Mouse (Mus musculus) forebrain, embryonic 14.5 days (tissue): ENCODE data around the gene Ttc21b. TPM values are rescaled to one million over a fixed set of nuclear protein-coding genes. Genes with fewer than 3 reads are reported as not detected.
A peak's percentile ranks its signal among the peaks of the same experiment; 100 is the strongest.
"Not testable (repeated sequence)": the region's sequence is repeated elsewhere in the genome, so short reads cannot be mapped to it uniquely, and the experiment has no call there.

Experiments used
- ATAC-seq: fragments of 200-750 bp; cut with Nextera tagmentation; 2 replicates; pipeline ENCODE4 v1.8.0; 2017; ENCODE audit warnings: mild to moderate bottlenecking, moderate library complexity
- DNase-seq: peaks from one replicate; pipeline ENCODE4 v3.0.0-alpha.2; 2015; ENCODE audit warnings: low spot score
- H3K27ac ChIP-seq: fragments of 300-500 bp; sonication (generic); 2 replicates; pipeline ENCODE4 v1.5.1; 2014; ENCODE audit warnings: low read depth, mild to moderate bottlenecking, control low read depth, low read length, moderate library complexity
- H3K27me3 ChIP-seq: fragments of 300-500 bp; sonication (generic); replicated peaks from 2 replicates; pipeline ENCODE4 v1.6.1; 2014; ENCODE audit warnings: low read length, control low read depth, mixed read lengths; ENCODE audit not compliant: control insufficient read depth, insufficient read depth
- H3K36me3 ChIP-seq: fragments of 300-500 bp; sonication (generic); 2 replicates; pipeline ENCODE4 v1.6.1; 2014; ENCODE audit warnings: low read length, control low read depth; ENCODE audit not compliant: control insufficient read depth, insufficient read depth
- H3K4me1 ChIP-seq: fragments of 300-500 bp; sonication (generic); 2 replicates; pipeline ENCODE4 v1.6.1; 2014; ENCODE audit warnings: antibody characterized with exemption, low read length, control low read depth; ENCODE audit not compliant: control insufficient read depth, insufficient read depth
- H3K4me2 ChIP-seq: fragments of 300-500 bp; sonication (generic); 2 replicates; pipeline ENCODE4 v1.6.1; 2014; ENCODE audit warnings: mild to moderate bottlenecking, control low read depth, low read length
- H3K4me3 ChIP-seq: fragments of 300-500 bp; sonication (generic); 2 replicates; pipeline ENCODE4 v1.5.1; 2014; ENCODE audit warnings: low read depth, low read length, control low read depth
- H3K9ac ChIP-seq: fragments of 300-500 bp; sonication (generic); 2 replicates; pipeline ENCODE4 v1.6.1; 2014; ENCODE audit warnings: mild to moderate bottlenecking, low read length, control low read depth, moderate library complexity
- H3K9me3 ChIP-seq: fragments of 300-500 bp; sonication (generic); replicated peaks from 2 replicates; pipeline ENCODE4 v1.6.1; 2016; ENCODE audit warnings: low read length, control low read depth, mixed read lengths; ENCODE audit not compliant: control insufficient read depth
- WGBS: fragments of 180-500 bp; shearing (Covaris S2); extraction: QIAGEN DNeasy Blood & Tissue Kit; methylation state at CpG from one replicate; pipeline ENCODE4 v1.1.7; 2014; 5-methylcytosine and 5-hydroxymethylcytosine counted together
- polyA plus RNA-seq: library from polyadenylated mRNA; unstranded; fragments of >200 nt; fragmentation: Nextera tagmentation; extraction: Ambion mirVana; gene quantifications from 2 replicates; pipeline ENCODE4 v1.2.1, GENCODE M21; 2014

Gene Ttc21b
- polyA plus RNA-seq, 1 experiment from 2014 or later: 13.0 TPM

DNA sequence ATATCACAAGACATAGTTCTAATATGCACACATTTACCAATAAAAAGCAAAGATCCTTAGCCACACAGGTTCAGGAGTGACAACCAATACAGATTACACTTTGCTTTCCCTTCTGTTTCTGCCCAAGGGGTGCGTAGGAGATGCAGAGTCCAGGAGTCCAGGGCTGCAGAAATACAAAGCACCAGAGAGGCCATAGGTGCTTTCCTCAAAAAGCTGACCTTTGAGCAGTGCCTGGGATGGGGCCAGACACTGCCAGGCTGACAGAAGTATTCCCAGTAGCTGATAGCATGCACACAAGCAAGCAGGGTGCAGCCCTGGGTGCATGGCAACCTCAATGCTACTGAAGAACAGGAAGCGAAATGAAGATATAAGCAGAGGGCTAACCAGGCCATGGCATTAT is 52.2 kb downstream of the Ttc21b start:
- no peaks in the 10 kb centered on the region for H3K27me3 ChIP-seq
- no peak for ATAC-seq

DNA sequence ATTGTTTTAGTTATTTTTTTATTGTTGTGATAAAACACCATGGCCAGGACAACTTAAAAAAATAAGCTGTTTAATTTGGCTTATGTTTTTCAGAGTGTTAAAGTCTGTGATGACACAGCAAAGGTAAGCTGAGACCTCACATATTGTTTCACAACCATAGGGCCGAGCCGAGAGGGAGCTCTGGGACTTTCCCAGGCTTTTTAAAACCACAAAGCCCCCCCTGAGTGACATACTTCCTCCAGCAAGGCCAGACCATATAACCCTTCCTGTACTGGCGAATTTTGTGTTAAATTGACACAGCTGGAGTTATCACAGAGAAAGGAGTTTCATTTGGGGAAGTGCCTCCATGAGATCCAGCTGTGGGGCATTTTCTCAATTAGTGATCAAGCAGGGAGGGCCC is 56.2 kb downstream of the Ttc21b start:
- H3K36me3 ChIP-seq: peaks cover 40% of the 10 kb centered on the region
- no peaks in the 10 kb centered on the region for H3K27me3 ChIP-seq
- no peak overlapping the region for H3K27ac ChIP-seq
- H3K4me2 ChIP-seq: no peak overlapping the region
- no peak for DNase-seq
- H3K4me3 ChIP-seq: no peak overlapping the region
- H3K9ac ChIP-seq: no peak overlapping the region
- no peaks in the 10 kb centered on the region for H3K4me1 ChIP-seq
- H3K9me3 ChIP-seq: no peaks in the 10 kb centered on the region
- ATAC-seq: no peak
- 56% methylated on average over 3 of the region's 3 CpGs for WGBS

More for the DNA sequence above, 52.2 kb downstream of the Ttc21b start:
- no peak overlapping the region for H3K9ac ChIP-seq
- 94% methylated on average over 2 of the region's 2 CpGs for WGBS
- peaks cover 46% of the 10 kb centered on the region for H3K36me3 ChIP-seq
- H3K4me2 ChIP-seq: no peak overlapping the region
- no peak for DNase-seq
- H3K4me3 ChIP-seq: no peak overlapping the region
- H3K9me3 ChIP-seq: no peaks in the 10 kb centered on the region
- no peak overlapping the region for H3K27ac ChIP-seq
- H3K4me1 ChIP-seq: no peaks in the 10 kb centered on the region

DNA sequence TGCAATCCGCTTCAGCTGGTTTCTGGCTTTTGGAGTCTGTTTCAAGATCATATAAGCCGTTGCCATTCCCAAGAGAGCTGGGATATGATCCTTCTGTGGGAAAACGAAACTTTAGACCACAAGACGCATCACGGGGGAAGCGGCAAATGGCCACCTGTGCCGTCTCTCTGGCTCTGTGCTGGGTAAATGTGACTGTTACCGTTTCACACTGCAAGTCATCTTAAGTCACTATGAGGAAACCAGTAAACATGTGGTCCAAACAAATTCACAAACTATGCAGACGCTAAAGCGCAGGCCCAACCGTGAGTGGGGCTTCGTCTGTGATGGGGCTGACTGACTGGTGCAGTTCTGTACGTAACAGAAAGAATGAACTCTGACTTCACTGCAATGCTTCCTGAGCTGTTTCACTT is 64.7 kb downstream of the Ttc21b start:
- WGBS: 88% methylated on average over 13 of the region's 13 CpGs

DNA sequence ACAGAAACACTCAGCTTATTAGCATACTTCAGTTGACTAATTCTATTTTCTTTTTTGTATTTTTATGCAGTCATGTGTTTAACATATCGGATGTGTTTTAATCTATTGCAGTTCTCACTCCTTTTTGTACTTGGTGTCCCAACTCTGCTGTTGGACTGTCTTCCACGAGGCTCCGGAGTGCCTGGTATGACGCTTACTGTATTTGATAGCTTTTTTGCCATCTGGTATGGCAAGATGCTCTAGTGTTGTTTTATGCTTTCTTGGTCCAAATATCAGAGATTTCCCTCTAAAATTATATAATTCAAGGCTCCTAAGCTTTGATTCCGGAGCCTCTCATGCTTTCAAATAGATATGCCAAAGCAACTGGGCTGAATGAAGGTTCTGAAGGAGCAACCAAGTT is 66.3 kb downstream of the Ttc21b start:
- ATAC-seq: no peak; the same call in 1 of the 2 replicates

More for the DNA sequence above, 64.7 kb downstream of the Ttc21b start:
- H3K36me3 ChIP-seq: peaks cover 17% of the 10 kb centered on the region; the same call in 1 of the 2 replicates
- no peak overlapping the region for H3K4me2 ChIP-seq
- H3K27ac ChIP-seq: no peak overlapping the region
- ATAC-seq (no peak), DNase-seq (no peak)
- H3K27me3 ChIP-seq: no peaks in the 10 kb centered on the region
- no peak overlapping the region for H3K9ac ChIP-seq
- no peaks in the 10 kb centered on the region for H3K9me3 ChIP-seq
- H3K4me3 ChIP-seq: no peak overlapping the region
- H3K4me1 ChIP-seq: no peaks in the 10 kb centered on the region

DNA sequence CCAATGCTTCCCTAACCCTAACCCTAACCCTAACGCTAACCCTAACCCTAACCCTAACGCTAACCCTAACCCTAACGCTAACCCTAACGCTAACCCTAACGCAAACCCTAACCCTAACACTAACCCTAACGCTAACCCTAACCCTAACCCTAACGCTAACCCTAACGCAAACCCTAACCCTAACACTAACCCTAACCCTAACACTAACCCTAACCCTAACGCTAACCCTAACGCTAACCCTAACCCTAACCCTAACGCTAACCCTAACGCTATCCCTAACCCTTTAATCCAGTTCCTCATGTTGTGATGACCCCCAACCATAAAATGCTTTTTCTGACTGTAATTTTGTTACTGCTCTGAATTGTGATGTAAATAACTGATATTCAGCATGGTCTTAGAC is 67.2 kb downstream of the Ttc21b start:
- H3K36me3 ChIP-seq, H3K9ac ChIP-seq, H3K9me3 ChIP-seq, H3K4me2 ChIP-seq, H3K27ac ChIP-seq, H3K4me1 ChIP-seq, ATAC-seq, DNase-seq, H3K4me3 ChIP-seq, H3K27me3 ChIP-seq: not testable (repeated sequence)
- WGBS: 99% methylated on average over 12 of the region's 12 CpGs

More for the DNA sequence above, 66.3 kb downstream of the Ttc21b start:
- H3K9me3 ChIP-seq: no peaks in the 10 kb centered on the region
- 82% methylated on average over 5 of the region's 5 CpGs for WGBS
- DNase-seq: no peak
- H3K4me2 ChIP-seq: no peak overlapping the region
- H3K4me3 ChIP-seq: no peak overlapping the region
- no peak overlapping the region for H3K27ac ChIP-seq
- H3K4me1 ChIP-seq: no peaks in the 10 kb centered on the region
- no peak overlapping the region for H3K9ac ChIP-seq
- H3K27me3 ChIP-seq: no peaks in the 10 kb centered on the region
- peaks cover 10% of the 10 kb centered on the region; the same call in 1 of the 2 replicates for H3K36me3 ChIP-seq

DNA sequence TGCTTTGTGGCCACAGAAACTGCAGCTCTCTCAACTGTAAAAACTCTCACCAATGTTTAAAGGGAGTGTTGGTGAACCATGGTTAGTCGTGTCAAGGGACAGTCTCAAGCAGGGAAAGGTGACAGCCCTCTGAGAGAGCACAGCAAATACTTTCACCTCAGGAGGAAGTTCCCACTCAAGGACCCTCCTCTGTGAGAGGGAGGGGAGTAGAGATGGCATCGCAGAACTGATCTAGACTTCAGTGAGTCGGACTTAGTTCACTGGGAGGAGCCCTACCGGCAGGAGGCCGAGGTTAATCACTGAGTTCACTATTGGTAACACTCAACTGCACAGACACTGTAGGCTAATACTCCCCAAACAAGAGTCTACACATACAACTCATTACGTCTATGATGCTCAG is 68.9 kb downstream of the Ttc21b start:
- no peak for ATAC-seq
- no peaks in the 10 kb centered on the region for H3K4me1 ChIP-seq
- WGBS: 59% methylated on average over 6 of the region's 6 CpGs
- H3K27me3 ChIP-seq: no peaks in the 10 kb centered on the region
- no peak for DNase-seq
- H3K4me3 ChIP-seq: no peak overlapping the region
- no peak overlapping the region for H3K9ac ChIP-seq
- H3K4me2 ChIP-seq: no peak overlapping the region
- H3K9me3 ChIP-seq: no peaks in the 10 kb centered on the region
- no peak overlapping the region for H3K27ac ChIP-seq
- peaks cover 10% of the 10 kb centered on the region; the same call in 1 of the 2 replicates for H3K36me3 ChIP-seq

DNA sequence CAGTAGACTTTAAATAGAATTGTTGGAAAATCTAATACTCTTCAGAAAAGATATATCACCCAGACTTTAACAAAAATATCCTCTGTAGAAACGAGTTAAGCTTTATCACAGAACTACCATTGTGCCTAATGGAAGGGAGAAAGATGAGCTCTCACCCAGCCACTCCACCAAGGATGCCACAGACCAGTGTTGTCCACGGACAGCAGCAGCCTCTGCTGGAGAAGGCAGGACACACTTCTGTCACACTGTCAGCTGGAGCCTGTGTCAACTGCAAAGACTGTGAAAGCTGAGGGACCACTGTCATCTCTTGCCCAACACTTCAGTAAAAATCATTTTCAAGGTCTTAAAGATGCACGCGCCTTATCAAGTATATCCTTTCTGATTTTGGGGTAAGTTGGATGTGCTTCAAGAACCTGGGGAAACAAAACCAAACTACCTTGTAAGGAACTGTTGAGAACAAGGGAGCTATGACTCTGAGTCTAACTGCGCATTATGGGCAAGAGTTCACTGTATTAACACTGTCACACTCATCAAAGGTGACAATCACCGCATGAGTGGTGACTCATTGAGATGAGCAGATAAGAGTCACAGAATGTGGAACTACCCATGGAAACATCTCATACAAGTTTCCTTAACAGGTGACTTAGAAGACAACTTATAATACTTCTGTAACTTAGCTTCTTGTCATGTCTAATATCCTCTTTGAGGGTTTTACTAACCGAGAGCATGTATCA is 71.8 kb downstream of the Ttc21b start:
- H3K27ac ChIP-seq: no peak overlapping the region
- no peak overlapping the region for H3K9ac ChIP-seq
- no peak overlapping the region for H3K4me3 ChIP-seq
- no peak overlapping the region for H3K4me2 ChIP-seq
- 90% methylated on average over 7 of the region's 7 CpGs for WGBS
- peaks cover 10% of the 10 kb centered on the region; the same call in 1 of the 2 replicates for H3K36me3 ChIP-seq
- peak; percentile 67 for ATAC-seq
- no peaks in the 10 kb centered on the region for H3K4me1 ChIP-seq
- no peaks in the 10 kb centered on the region for H3K27me3 ChIP-seq
- DNase-seq: peak; percentile 56
- no peaks in the 10 kb centered on the region for H3K9me3 ChIP-seq

DNA sequence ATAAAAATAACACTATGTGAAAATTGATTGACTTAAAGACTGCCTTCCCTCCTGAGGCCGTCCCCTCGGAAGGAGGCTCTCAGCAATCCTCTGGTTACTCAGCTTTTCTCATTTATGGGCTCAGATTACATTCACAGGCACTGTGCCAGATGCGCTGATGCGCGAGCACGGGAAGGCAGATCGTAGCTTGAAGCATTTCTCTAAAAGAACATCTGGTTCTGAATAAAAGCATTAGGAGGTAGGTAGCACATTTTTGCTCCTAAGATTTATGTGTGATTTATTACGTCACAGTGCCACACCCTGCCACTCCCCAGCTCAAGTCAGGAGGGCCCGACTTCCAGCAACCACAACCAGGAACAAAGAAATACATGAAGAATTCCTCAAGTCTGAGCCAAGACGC is 76.1 kb downstream of the Ttc21b start:
- H3K4me2 ChIP-seq: peak overlapping the region; percentile 23; the same call in 1 of the 2 replicates
- 18% methylated on average over 10 of the region's 10 CpGs for WGBS
- no peak overlapping the region for H3K27ac ChIP-seq
- peak; percentile 79 for DNase-seq
- H3K4me1 ChIP-seq: peaks cover 20% of the 10 kb centered on the region
- H3K27me3 ChIP-seq: no peaks in the 10 kb centered on the region
- no peaks in the 10 kb centered on the region for H3K9me3 ChIP-seq
- peak; percentile 13; the same call in 1 of the 2 replicates for ATAC-seq
- no peaks in the 10 kb centered on the region for H3K36me3 ChIP-seq
- no peak overlapping the region for H3K9ac ChIP-seq
- H3K4me3 ChIP-seq: no peak overlapping the region

DNA sequence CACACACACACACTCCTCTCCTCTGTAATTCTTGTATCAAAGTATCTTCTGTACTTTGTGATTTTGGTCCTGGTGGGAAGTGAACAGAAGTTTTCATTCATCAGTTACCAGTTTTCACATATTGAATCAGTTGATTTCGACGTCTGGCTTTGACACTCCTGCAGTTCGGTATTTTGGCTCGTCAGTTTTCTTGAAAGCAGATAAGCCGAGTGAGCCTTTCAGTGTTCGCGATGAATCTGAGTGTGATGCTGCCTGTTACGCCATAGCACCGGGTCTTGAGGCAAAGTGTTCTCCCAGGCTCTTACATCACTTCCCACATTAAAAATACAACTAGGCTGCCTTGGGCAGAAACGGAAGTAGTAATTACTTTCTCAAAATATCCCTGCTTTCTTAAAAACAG is 76.6 kb downstream of the Ttc21b start:
- Histone ChIP-seq H3K36me3 (no peaks in the 10 kb centered on the region), H3K9me3 (no peaks in the 10 kb centered on the region), H3K4me2 (peak overlapping the region; percentile 23; the same call in 1 of the 2 replicates), H3K27ac (0 out of 2 replicates have a peak overlapping the region, but pooled peaks have one; percentile 5), H3K27me3 (no peaks in the 10 kb centered on the region), H3K9ac (no peak overlapping the region), H3K4me1 (peaks cover 20% of the 10 kb centered on the region), H3K4me3 (no peak overlapping the region)
- ATAC-seq: no peak
- DNase-seq: peak; percentile 77
- WGBS: 26% methylated on average over 10 of the region's 10 CpGs
